Mouse (Mus musculus) cortical plate, adult 2 months (tissue): ENCODE measurements at regions not wholly inside any gene's neighbourhood (a gene's known extent, or its start where the extent isn't known, plus 50 kb on each side); places are given as distances from the start of the nearest gene placed in this dataset.

Experiments used
- H3K27ac ChIP-seq: fragments of 200-500 bp; 2 replicates; pipeline ENCODE4 v1.5.1; 2012; ENCODE audit warnings: low read length, control low read depth, inconsistent platforms; ENCODE audit not compliant: insufficient read depth
- H3K4me1 ChIP-seq: fragments of 200-500 bp; 2 replicates; pipeline ENCODE4 v1.6.1; 2011; ENCODE audit warnings: low read length; ENCODE audit not compliant: control insufficient read depth, insufficient read depth
- H3K4me3 ChIP-seq: fragments of 200-500 bp; 2 replicates; pipeline ENCODE4 v1.5.1; 2011; ENCODE audit warnings: mild to moderate bottlenecking, low read length, control low read depth; ENCODE audit not compliant: insufficient read depth
- CTCF ChIP-seq: fragments of 200-500 bp; IDR thresholded peaks from 2 replicates; pipeline ENCODE4 v1.5.1; 2011; ENCODE audit warnings: mild to moderate bottlenecking, control low read depth, low read length; ENCODE audit not compliant: insufficient read depth; ENCODE audit errors: extremely low read depth
- POLR2A ChIP-seq: fragments of 200-500 bp; IDR thresholded peaks from 2 replicates; pipeline ENCODE4 v1.6.1; 2011; ENCODE audit warnings: mild to moderate bottlenecking, low read length, control low read depth; ENCODE audit not compliant: insufficient read depth; ENCODE audit errors: extremely low read depth

GRCm38 (mm10) chr15:62076552-62077234 is 1153.9 kb upstream of the A1bg start:
- no peak for TF ChIP-seq POLR2A
- no peak for TF ChIP-seq CTCF
- H3K4me3 ChIP-seq, result no peak overlapping the region
- H3K27ac ChIP-seq, result no peak overlapping the region
- H3K4me1 ChIP-seq, result peaks cover 2% of the 10 kb centered on the region; the same call in 1 of the 2 replicates

- H3K27ac ChIP-seq, result no peak overlapping the region
- H3K4me3 ChIP-seq, result no peak overlapping the region
- peaks cover 2% of the 10 kb centered on the region; the same call in 1 of the 2 replicates for H3K4me1 ChIP-seq
- TF ChIP-seq POLR2A (no peak), CTCF (no peak)
These were observed 1151.9 kb upstream of the A1bg start for GRCm38 (mm10) chr15:62074735-62075134.

GRCm38 (mm10) chr15:62073595-62073994 is 1150.8 kb upstream of the A1bg start:
- Histone ChIP-seq H3K4me3 (no peak overlapping the region), H3K4me1 (peaks cover 2% of the 10 kb centered on the region; the same call in 1 of the 2 replicates), H3K27ac (no peak overlapping the region)
- TF ChIP-seq CTCF, result no peak
- TF ChIP-seq POLR2A, result no peak

GRCm38 (mm10) chr15:62071311-62071710 is 1148.5 kb upstream of the A1bg start:
- TF ChIP-seq CTCF, result no peak
- no peak for TF ChIP-seq POLR2A
- Histone ChIP-seq H3K27ac (no peak overlapping the region), H3K4me1 (peaks cover 2% of the 10 kb centered on the region; the same call in 1 of the 2 replicates), H3K4me3 (no peak overlapping the region)

GRCm38 (mm10) chr15:62068422-62069160 is 1145.8 kb upstream of the A1bg start:
- no peak overlapping the region for H3K27ac ChIP-seq
- TF ChIP-seq POLR2A (no peak), CTCF (no peak)
- no peaks in the 10 kb centered on the region for H3K4me1 ChIP-seq
- no peak overlapping the region for H3K4me3 ChIP-seq

GRCm38 (mm10) chr15:62064399-62064798 is 1141.6 kb upstream of the A1bg start:
- Histone ChIP-seq H3K4me3 (no peak overlapping the region), H3K27ac (no peak overlapping the region), H3K4me1 (no peaks in the 10 kb centered on the region)
- TF ChIP-seq CTCF (no peak), POLR2A (no peak)

GRCm38 (mm10) chr15:62057449-62057848 is 1134.6 kb upstream of the A1bg start:
- Histone ChIP-seq H3K27ac (no peak overlapping the region), H3K4me1 (no peaks in the 10 kb centered on the region), H3K4me3 (no peak overlapping the region)
- TF ChIP-seq CTCF (no peak), POLR2A (no peak)

GRCm38 (mm10) chr15:62056889-62057288 is 1134.1 kb upstream of the A1bg start:
- no peaks in the 10 kb centered on the region for H3K4me1 ChIP-seq
- H3K4me3 ChIP-seq, result no peak overlapping the region
- H3K27ac ChIP-seq, result no peak overlapping the region
- TF ChIP-seq POLR2A, result no peak
- TF ChIP-seq CTCF, result no peak

GRCm38 (mm10) chr15:62056401-62056800 is 1133.6 kb upstream of the A1bg start:
- Histone ChIP-seq H3K27ac (no peak overlapping the region), H3K4me3 (no peak overlapping the region), H3K4me1 (no peaks in the 10 kb centered on the region)
- TF ChIP-seq CTCF, result no peak
- no peak for TF ChIP-seq POLR2A

GRCm38 (mm10) chr15:62055011-62055410 is 1132.2 kb upstream of the A1bg start:
- TF ChIP-seq CTCF, result no peak
- no peak for TF ChIP-seq POLR2A
- Histone ChIP-seq H3K4me3 (no peak overlapping the region), H3K27ac (no peak overlapping the region), H3K4me1 (no peaks in the 10 kb centered on the region)
